Mouse (Mus musculus) layer of hippocampus, adult 9-10 months (tissue): Measurements from ENCODE around the gene Wnt6.

Experiments used
- DNase-seq: peaks from one replicate; pipeline ENCODE4 v3.0.0; 2022; ENCODE audit warnings: low spot score

The Wnt6 gene

GRCm38 (mm10) chr1:74775816-74776215 is 4.1 kb downstream of the Wnt6 start:
- no peak for DNase-seq

GRCm38 (mm10) chr1:74778934-74779486 is 7.3 kb downstream of the Wnt6 start:
- no peak for DNase-seq

GRCm38 (mm10) chr1:74782045-74782444 is 10.4 kb downstream of the Wnt6 start:
- DNase-seq: no peak

GRCm38 (mm10) chr1:74783554-74783953 is 11.9 kb downstream of the Wnt6 start:
- no peak for DNase-seq

GRCm38 (mm10) chr1:74784041-74784759 is 12.5 kb downstream of the Wnt6 start:
- DNase-seq: no peak

GRCm38 (mm10) chr1:74787846-74788245 is 16.2 kb downstream of the Wnt6 start:
- peak; percentile 82 for DNase-seq

GRCm38 (mm10) chr1:74788603-74789176 is 17.0 kb downstream of the Wnt6 start:
- DNase-seq: no peak

GRCm38 (mm10) chr1:74790095-74790494 is 18.4 kb downstream of the Wnt6 start:
- DNase-seq: no peak

GRCm38 (mm10) chr1:74791249-74791648 is 19.6 kb downstream of the Wnt6 start, which contains the start of gene Wnt10a:
TSS of gene Wnt10a (plus strand) at chr1:74791516.
- no peak for DNase-seq

- DNase-seq: no peak
Observed at GRCm38 (mm10) chr1:74792831-74793660, 21.4 kb downstream of the Wnt6 start.

GRCm38 (mm10) chr1:74794487-74795144 is 22.9 kb downstream of the Wnt6 start:
- DNase-seq: no peak

- DNase-seq: no peak
Observed at GRCm38 (mm10) chr1:74795145-74795529, 23.4 kb downstream of the Wnt6 start.

GRCm38 (mm10) chr1:74797459-74797858 is 25.8 kb downstream of the Wnt6 start:
- DNase-seq: no peak

- DNase-seq: no peak
Observed at GRCm38 (mm10) chr1:74800424-74800888, 28.8 kb downstream of the Wnt6 start.

GRCm38 (mm10) chr1:74801631-74802140 is 30.0 kb downstream of the Wnt6 start:
- no peak for DNase-seq

- no peak for DNase-seq
Observed at GRCm38 (mm10) chr1:74802795-74803656, 31.3 kb downstream of the Wnt6 start.

GRCm38 (mm10) chr1:74804211-74804870 is 32.6 kb downstream of the Wnt6 start:
- no peak for DNase-seq

GRCm38 (mm10) chr1:74805340-74805835 is 33.7 kb downstream of the Wnt6 start:
- no peak for DNase-seq

- DNase-seq: no peak
Observed at GRCm38 (mm10) chr1:74805843-74806242, 34.2 kb downstream of the Wnt6 start.
